Mouse (Mus musculus): ENCODE measurements around the gene Mbd3. TPM values are rescaled to one million over a fixed set of nuclear protein-coding genes. Genes with fewer than 3 reads are reported as not detected.

Mbd3 gene
- polyA plus RNA-seq, 1 experiment from 2014 or later: 256 TPM

DNA sequence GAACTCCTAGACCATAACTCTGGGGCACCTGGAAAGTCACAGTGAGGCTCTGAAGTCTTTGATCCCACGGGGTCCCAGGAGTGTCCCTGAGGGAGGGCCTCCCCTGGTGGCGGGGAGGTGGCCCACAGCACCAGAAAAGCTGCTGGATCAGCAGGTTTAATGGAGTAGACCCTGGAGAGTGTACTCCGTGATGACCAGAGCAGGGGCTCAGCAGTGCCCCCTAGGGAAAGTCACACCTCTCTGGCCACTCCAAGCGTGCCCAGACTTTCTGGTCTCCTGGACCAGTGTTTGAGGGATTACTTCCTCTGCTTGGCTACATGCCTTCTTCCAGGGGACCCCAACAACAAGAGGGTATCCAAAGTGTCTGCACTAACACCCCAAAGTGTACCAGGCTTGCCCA is 15.9 kb downstream of the Mbd3 start:
- H3K4me3 ChIP-seq (replicated peaks; ENCODE audit: low read length): peak overlapping the region; percentile 98
- no peaks in the 10 kb centered on the region for H3K9me3 ChIP-seq (ENCODE audit: control insufficient read depth, low read length)
- peaks cover 35% of the 10 kb centered on the region for H3K4me1 ChIP-seq (replicated peaks; ENCODE audit: control insufficient read depth, insufficient read depth, low read length)
- H3K9ac ChIP-seq (replicated peaks; ENCODE audit: low read depth, low read length): no peak overlapping the region; the same call in 1 of the 2 replicates
- WGBS: 53% methylated on average over 4 of the region's 4 CpGs
- peak overlapping the region; percentile 88 for H3K4me2 ChIP-seq (ENCODE audit: low read length)
- no peaks in the 10 kb centered on the region for H3K27me3 ChIP-seq (replicated peaks; ENCODE audit: control insufficient read depth, insufficient read depth, low read length)
- no peak overlapping the region for H3K27ac ChIP-seq (ENCODE audit: low read length)
- ATAC-seq: no peak
- peaks cover 30% of the 10 kb centered on the region for H3K36me3 ChIP-seq (ENCODE audit: control insufficient read depth, insufficient read depth)

GRCm38 (mm10) chr10:80382641-80383365 is 16.5 kb downstream of the Mbd3 start:
- 76% methylated on average over 7 of the region's 7 CpGs for WGBS
- Histone ChIP-seq H3K36me3 (ENCODE audit: control insufficient read depth, insufficient read depth) (peaks cover 30% of the 10 kb centered on the region), H3K27ac (ENCODE audit: low read length) (no peak overlapping the region)

DNA sequence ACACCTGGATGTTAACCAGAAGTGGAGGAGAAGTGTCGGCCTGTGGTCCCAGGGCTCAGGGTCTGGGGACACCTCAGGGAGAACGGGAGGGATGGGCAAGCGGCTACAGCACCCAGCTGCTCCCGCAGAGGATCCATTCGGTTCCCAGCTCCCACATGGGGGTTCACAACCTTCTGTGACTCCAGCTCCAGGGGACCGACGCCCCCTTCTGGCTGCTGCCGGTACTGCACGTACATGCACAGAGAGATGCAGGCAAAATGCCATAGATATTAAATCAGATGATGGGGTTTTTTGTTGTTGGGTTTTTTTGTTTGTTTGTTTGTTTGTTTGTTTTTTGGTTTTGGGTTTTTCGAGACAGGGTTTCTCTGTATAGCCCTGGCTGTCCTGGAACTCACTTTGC is 21.6 kb downstream of the Mbd3 start:
- Histone ChIP-seq H3K27me3 (replicated peaks; ENCODE audit: control insufficient read depth, insufficient read depth, low read length) (no peaks in the 10 kb centered on the region), H3K27ac (ENCODE audit: low read length) (no peak overlapping the region), H3K9me3 (ENCODE audit: control insufficient read depth, low read length) (no peaks in the 10 kb centered on the region), H3K4me2 (ENCODE audit: low read length) (no peak overlapping the region), H3K4me1 (replicated peaks; ENCODE audit: control insufficient read depth, insufficient read depth, low read length) (peaks cover 4% of the 10 kb centered on the region), H3K36me3 (ENCODE audit: control insufficient read depth, insufficient read depth) (peaks cover 28% of the 10 kb centered on the region), H3K4me3 (replicated peaks; ENCODE audit: low read length) (no peak overlapping the region), H3K9ac (replicated peaks; ENCODE audit: low read depth, low read length) (no peak overlapping the region)
- 50% methylated on average over 10 of the region's 10 CpGs for WGBS
- ATAC-seq: no peak

More at GRCm38 (mm10) chr10:80382641-80383365, 16.5 kb downstream of the Mbd3 start:
- Histone ChIP-seq H3K9ac (replicated peaks; ENCODE audit: low read depth, low read length) (no peak overlapping the region; the same call in 1 of the 2 replicates), H3K9me3 (ENCODE audit: control insufficient read depth, low read length) (no peaks in the 10 kb centered on the region), H3K27me3 (replicated peaks; ENCODE audit: control insufficient read depth, insufficient read depth, low read length) (no peaks in the 10 kb centered on the region), H3K4me1 (replicated peaks; ENCODE audit: control insufficient read depth, insufficient read depth, low read length) (peaks cover 29% of the 10 kb centered on the region), H3K4me3 (replicated peaks; ENCODE audit: low read length) (peak overlapping the region; percentile 98), H3K4me2 (ENCODE audit: low read length) (peak overlapping the region; percentile 88)
- no peak for ATAC-seq

- Histone ChIP-seq H3K9ac (replicated peaks; ENCODE audit: low read depth, low read length) (no peak overlapping the region), H3K9me3 (ENCODE audit: control insufficient read depth, low read length) (no peaks in the 10 kb centered on the region), H3K4me3 (replicated peaks; ENCODE audit: low read length) (no peak overlapping the region), H3K27me3 (replicated peaks; ENCODE audit: control insufficient read depth, insufficient read depth, low read length) (no peaks in the 10 kb centered on the region), H3K4me1 (replicated peaks; ENCODE audit: control insufficient read depth, insufficient read depth, low read length) (peaks cover 8% of the 10 kb centered on the region; the same call in 1 of the 2 replicates), H3K36me3 (ENCODE audit: control insufficient read depth, insufficient read depth) (peaks cover 14% of the 10 kb centered on the region), H3K4me2 (ENCODE audit: low read length) (no peak overlapping the region), H3K27ac (ENCODE audit: low read length) (no peak overlapping the region)
- peak; percentile 67 for ATAC-seq
- 3% methylated on average over 7 of the region's 7 CpGs for WGBS
Measured at GRCm38 (mm10) chr10:80376160-80376559, 23.2 kb downstream of the Mbd3 start.

DNA sequence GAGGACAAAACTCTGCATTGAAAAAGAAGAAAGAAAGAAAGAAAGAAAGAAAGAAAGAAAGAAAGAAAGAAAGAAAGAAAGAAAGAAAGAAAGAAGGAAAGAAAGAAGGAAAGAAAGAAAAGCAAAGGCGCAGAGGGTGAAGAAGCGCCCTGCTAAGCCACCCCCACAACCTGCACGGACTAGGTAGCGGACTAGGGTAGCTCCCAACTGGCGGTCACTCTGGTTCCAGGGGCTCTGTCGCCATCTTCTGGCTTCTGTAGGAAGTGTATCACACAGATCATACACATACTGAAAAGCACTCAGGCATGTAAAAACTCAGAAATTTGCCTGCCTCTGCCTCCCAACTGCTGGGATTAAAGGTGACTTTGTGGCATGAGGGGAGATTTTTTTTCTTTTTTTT is 25.3 kb downstream of the Mbd3 start:
- H3K9ac ChIP-seq (replicated peaks; ENCODE audit: low read depth, low read length): no peak overlapping the region

GRCm38 (mm10) chr10:80372706-80373105 is 26.6 kb downstream of the Mbd3 start:
- H3K4me3 ChIP-seq (replicated peaks; ENCODE audit: low read length): no peak overlapping the region
- H3K36me3 ChIP-seq (ENCODE audit: control insufficient read depth, insufficient read depth): no peaks in the 10 kb centered on the region
- peaks cover 6% of the 10 kb centered on the region; the same call in 1 of the 2 replicates for H3K4me1 ChIP-seq (replicated peaks; ENCODE audit: control insufficient read depth, insufficient read depth, low read length)
- no peak overlapping the region for H3K27ac ChIP-seq (ENCODE audit: low read length)
- H3K9ac ChIP-seq (replicated peaks; ENCODE audit: low read depth, low read length): no peak overlapping the region
- WGBS: 83% methylated on average over 6 of the region's 6 CpGs
- no peaks in the 10 kb centered on the region for H3K9me3 ChIP-seq (ENCODE audit: control insufficient read depth, low read length)
- no peak for ATAC-seq
- no peaks in the 10 kb centered on the region for H3K27me3 ChIP-seq (replicated peaks; ENCODE audit: control insufficient read depth, insufficient read depth, low read length)
- H3K4me2 ChIP-seq (ENCODE audit: low read length): no peak overlapping the region

More for the DNA sequence above, 25.3 kb downstream of the Mbd3 start:
- H3K4me2 ChIP-seq (ENCODE audit: low read length): no peak overlapping the region
- H3K36me3 ChIP-seq (ENCODE audit: control insufficient read depth, insufficient read depth): no peaks in the 10 kb centered on the region
- H3K9me3 ChIP-seq (ENCODE audit: control insufficient read depth, low read length): no peaks in the 10 kb centered on the region
- peaks cover 6% of the 10 kb centered on the region; the same call in 1 of the 2 replicates for H3K4me1 ChIP-seq (replicated peaks; ENCODE audit: control insufficient read depth, insufficient read depth, low read length)
- H3K4me3 ChIP-seq (replicated peaks; ENCODE audit: low read length): no peak overlapping the region
- no peak overlapping the region for H3K27ac ChIP-seq (ENCODE audit: low read length)
- WGBS: 16% methylated on average over 6 of the region's 6 CpGs
- no peaks in the 10 kb centered on the region for H3K27me3 ChIP-seq (replicated peaks; ENCODE audit: control insufficient read depth, insufficient read depth, low read length)
- ATAC-seq: no peak

- H3K9ac ChIP-seq (replicated peaks; ENCODE audit: low read depth, low read length): no peak overlapping the region; the same call in 1 of the 2 replicates
- no peaks in the 10 kb centered on the region for H3K27me3 ChIP-seq (replicated peaks; ENCODE audit: control insufficient read depth, insufficient read depth, low read length)
- H3K4me1 ChIP-seq (replicated peaks; ENCODE audit: control insufficient read depth, insufficient read depth, low read length): peaks cover 6% of the 10 kb centered on the region; the same call in 1 of the 2 replicates
- no peaks in the 10 kb centered on the region for H3K9me3 ChIP-seq (ENCODE audit: control insufficient read depth, low read length)
- H3K4me3 ChIP-seq (replicated peaks; ENCODE audit: low read length): no peak overlapping the region; the same call in 1 of the 2 replicates
- no peaks in the 10 kb centered on the region for H3K36me3 ChIP-seq (ENCODE audit: control insufficient read depth, insufficient read depth)
- WGBS: 58% methylated on average over 9 of the region's 9 CpGs
- no peak overlapping the region for H3K27ac ChIP-seq (ENCODE audit: low read length)
- H3K4me2 ChIP-seq (ENCODE audit: low read length): peak overlapping the region; percentile 22; the same call in 1 of the 2 replicates
- ATAC-seq: no peak
Measured at GRCm38 (mm10) chr10:80371983-80372382, 27.4 kb downstream of the Mbd3 start.

DNA sequence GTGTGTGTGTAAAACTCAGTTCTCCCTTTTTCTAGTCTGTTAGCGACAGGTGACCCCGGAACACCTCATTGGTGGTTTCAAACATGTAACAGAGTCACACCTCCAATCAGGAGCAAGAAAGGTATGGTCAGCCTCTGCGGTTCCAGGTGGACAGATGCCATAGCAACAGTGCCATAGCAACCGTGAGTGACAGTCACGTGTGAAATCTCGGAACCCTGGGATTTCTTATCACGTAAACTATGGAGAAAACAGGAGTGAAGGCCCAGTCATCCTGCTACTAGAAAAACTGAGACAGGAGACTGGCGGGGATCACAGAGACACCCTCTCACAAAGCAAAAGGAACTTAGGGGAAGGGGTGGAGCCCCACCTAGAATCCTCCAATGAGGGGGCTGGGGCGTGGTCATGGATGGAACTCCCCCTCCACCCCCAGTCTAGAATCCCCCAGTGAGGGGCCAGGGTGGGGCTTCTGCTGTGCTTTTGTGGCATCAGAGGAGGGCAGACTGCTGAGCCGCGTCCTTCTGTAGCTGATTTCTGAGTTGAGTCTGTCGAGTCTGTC is 27.9 kb downstream of the Mbd3 start:
- Histone ChIP-seq H3K9me3 (ENCODE audit: control insufficient read depth, low read length) (no peaks in the 10 kb centered on the region), H3K36me3 (ENCODE audit: control insufficient read depth, insufficient read depth) (no peaks in the 10 kb centered on the region), H3K4me2 (ENCODE audit: low read length) (peak overlapping the region; percentile 22), H3K4me3 (replicated peaks; ENCODE audit: low read length) (peak overlapping the region; percentile 11; the same call in 1 of the 2 replicates), H3K4me1 (replicated peaks; ENCODE audit: control insufficient read depth, insufficient read depth, low read length) (peaks cover 6% of the 10 kb centered on the region; the same call in 1 of the 2 replicates), H3K27ac (ENCODE audit: low read length) (no peak overlapping the region), H3K27me3 (replicated peaks; ENCODE audit: control insufficient read depth, insufficient read depth, low read length) (no peaks in the 10 kb centered on the region), H3K9ac (replicated peaks; ENCODE audit: low read depth, low read length) (no peak overlapping the region)
- 2% methylated on average over 12 of the region's 12 CpGs for WGBS
- peak; percentile 70 for ATAC-seq

DNA sequence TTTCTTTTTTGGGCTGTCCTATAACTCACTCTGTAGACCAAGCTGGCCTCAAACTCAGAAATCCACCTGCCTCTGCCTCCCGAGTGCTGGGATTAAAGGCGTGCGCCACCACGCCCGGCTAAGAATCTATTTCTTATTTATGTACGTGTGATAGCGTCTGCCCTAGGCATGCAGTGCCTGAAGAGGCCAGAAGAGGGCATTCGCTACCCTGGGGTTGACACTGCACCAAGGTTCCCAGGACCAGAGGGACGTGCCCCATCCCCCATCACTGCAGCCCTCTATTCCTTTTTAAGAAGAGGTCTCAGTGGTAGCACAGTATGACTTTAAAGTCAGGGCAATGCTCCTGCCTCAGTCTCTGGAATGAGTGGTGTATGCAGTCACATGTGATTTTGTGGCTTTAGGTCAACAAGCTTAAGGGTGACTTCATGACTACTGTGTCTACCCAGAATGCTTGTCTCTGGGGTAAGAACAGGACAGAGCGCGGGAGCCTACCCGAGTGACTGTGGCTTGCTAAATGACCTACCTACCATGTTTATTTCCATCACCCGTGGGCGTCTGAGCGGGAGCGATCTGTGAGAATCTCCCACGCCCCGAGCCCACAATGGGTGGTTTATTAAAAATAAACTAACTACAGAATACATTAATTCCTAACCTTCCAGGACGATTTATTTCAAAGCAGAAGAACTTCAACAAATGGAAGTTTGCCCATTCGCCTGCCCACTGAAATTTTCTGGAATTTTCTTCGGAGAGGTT is 29.2 kb downstream of the Mbd3 start:
- no peak overlapping the region for H3K4me2 ChIP-seq (ENCODE audit: low read length)
- no peak for ATAC-seq
- H3K36me3 ChIP-seq (ENCODE audit: control insufficient read depth, insufficient read depth): no peaks in the 10 kb centered on the region
- H3K9ac ChIP-seq (replicated peaks; ENCODE audit: low read depth, low read length): no peak overlapping the region
- no peaks in the 10 kb centered on the region for H3K9me3 ChIP-seq (ENCODE audit: control insufficient read depth, low read length)
- H3K4me1 ChIP-seq (replicated peaks; ENCODE audit: control insufficient read depth, insufficient read depth, low read length): peaks cover 6% of the 10 kb centered on the region; the same call in 1 of the 2 replicates
- 0 out of 2 replicates have a peak, but pooled peaks cover under 1% of the 10 kb centered on the region for H3K27me3 ChIP-seq (replicated peaks; ENCODE audit: control insufficient read depth, insufficient read depth, low read length)
- no peak overlapping the region for H3K4me3 ChIP-seq (replicated peaks; ENCODE audit: low read length)
- H3K27ac ChIP-seq (ENCODE audit: low read length): no peak overlapping the region
- WGBS: 84% methylated on average over 21 of the region's 21 CpGs
